Mouse (Mus musculus) MEL (cell line): ENCODE data around the gene Rpl37. TPM values are rescaled to one million over a fixed set of nuclear protein-coding genes. Genes with fewer than 3 reads are reported as not detected.

ENCODE experiments used
- DNase-seq: peaks from one replicate; pipeline ENCODE4 v3.0.0; 2011; ENCODE audit warnings: low read depth, low spot score
- H3K27ac ChIP-seq: 2 replicates; pipeline ENCODE4 v1.5.1; 2012; ENCODE audit warnings: low read depth, mild to moderate bottlenecking, control low read depth, low read length, moderate library complexity; ENCODE audit not compliant: control insufficient read depth
- H3K27me3 ChIP-seq, 2 experiments: fragments of 150-350 bp in 1 of 2; sonication (generic) in 1 of 2; 2 replicates each; pipeline ENCODE4 v1.6.1; 2012; ENCODE audit warnings: low read length in 2 of 2, mild to moderate bottlenecking in 2 of 2, improper control_type of control experiment in 1 of 2, moderate library complexity in 1 of 2; ENCODE audit not compliant: insufficient read depth in 2 of 2, control insufficient read depth in 1 of 2
- H3K36me3 ChIP-seq, 2 experiments: 2 replicates each; pipeline ENCODE4 v1.6.1; 2012 to 2014; ENCODE audit warnings: low read length in 2 of 2, improper control_type of control experiment in 1 of 2, inconsistent platforms in 1 of 2, mild to moderate bottlenecking in 1 of 2; ENCODE audit not compliant: insufficient read depth in 2 of 2, control insufficient read depth in 1 of 2
- H3K4me1 ChIP-seq, 2 experiments: fragments of 150-350 bp in 1 of 2; sonication (generic) in 1 of 2; 2 replicates each; pipeline ENCODE4 v1.6.1; 2012; ENCODE audit warnings: low read length in 2 of 2, improper control_type of control experiment in 1 of 2, mild to moderate bottlenecking in 1 of 2; ENCODE audit not compliant: insufficient read depth in 2 of 2, control insufficient read depth in 1 of 2
- H3K4me3 ChIP-seq, 2 experiments: fragments of 150-350 bp in 1 of 2; sonication (generic) in 1 of 2; 2 replicates each; pipeline ENCODE4 v1.5.1; 2012; ENCODE audit warnings: low read depth in 2 of 2, low read length in 2 of 2, mild to moderate bottlenecking in 2 of 2, moderate library complexity in 2 of 2, control low read depth in 1 of 2, improper control_type of control experiment in 1 of 2; ENCODE audit not compliant: control insufficient read depth in 1 of 2, insufficient read depth in 1 of 2
- H3K79me2 ChIP-seq: 2 replicates; pipeline ENCODE4 v1.6.1; 2012; ENCODE audit warnings: mild to moderate bottlenecking, low read length, moderate library complexity; ENCODE audit not compliant: control insufficient read depth, poor library complexity, insufficient read depth
- H3K9ac ChIP-seq: 2 replicates; pipeline ENCODE4 v1.6.1; 2012; ENCODE audit warnings: low read depth, mild to moderate bottlenecking, control low read depth, low read length, moderate library complexity; ENCODE audit not compliant: control insufficient read depth, poor library complexity, severe bottlenecking
- H3K9me3 ChIP-seq: fragments of 150-350 bp; sonication (generic); replicated peaks from 2 replicates; pipeline ENCODE4 v1.6.1; 2012; ENCODE audit warnings: mild to moderate bottlenecking, low read length, improper control_type of control experiment, moderate library complexity; ENCODE audit not compliant: insufficient read depth
- BHLHE40 ChIP-seq: IDR thresholded peaks from 2 replicates; pipeline ENCODE4 v1.6.1; 2012; ENCODE audit warnings: low read depth, mild to moderate bottlenecking, inconsistent platforms, low read length, improper control_type of control experiment, borderline replicate concordance
- CHD1 ChIP-seq: IDR thresholded peaks from 2 replicates; pipeline ENCODE4 v1.6.1; 2012; ENCODE audit warnings: low read depth, mild to moderate bottlenecking, inconsistent platforms, low read length, improper control_type of control experiment
- CHD2 ChIP-seq: IDR thresholded peaks from 2 replicates; pipeline ENCODE4 v1.6.1; 2011; ENCODE audit warnings: low read length, improper control_type of control experiment
- CTCF ChIP-seq, 3 experiments: IDR thresholded peaks in 2 of 3; conservative IDR thresholded peaks in 1 of 3; 2 replicates each; pipeline ENCODE4 v1.5.1; 2011 to 2012; ENCODE audit warnings: low read length in 3 of 3, low read depth in 2 of 3, mild to moderate bottlenecking in 2 of 3, improper control_type of control experiment in 1 of 3, inconsistent platforms in 1 of 3, mixed read lengths in 1 of 3, moderate library complexity in 1 of 3; ENCODE audit not compliant: control insufficient read depth in 1 of 3, insufficient read depth in 1 of 3, poor library complexity in 1 of 3, severe bottlenecking in 1 of 3
- E2F4 ChIP-seq: IDR thresholded peaks from 2 replicates; pipeline ENCODE4 v1.6.1; 2011; ENCODE audit warnings: low read depth, low read length, improper control_type of control experiment, borderline replicate concordance
- ELF1 ChIP-seq: IDR thresholded peaks from 2 replicates; pipeline ENCODE4 v1.6.1; 2014; ENCODE audit warnings: low read depth, mild to moderate bottlenecking, inconsistent platforms, low read length, improper control_type of control experiment, moderate library complexity
- EP300 ChIP-seq, 2 experiments: IDR thresholded peaks; 2 replicates each; pipeline ENCODE4 v1.6.1; 2011; ENCODE audit warnings: improper control_type of control experiment in 2 of 2, low read length in 2 of 2, low read depth in 1 of 2, mild to moderate bottlenecking in 1 of 2
- ETS1 ChIP-seq: IDR thresholded peaks from 2 replicates; pipeline ENCODE4 v1.6.1; 2012; ENCODE audit warnings: low read depth, mild to moderate bottlenecking, inconsistent platforms, low read length, improper control_type of control experiment, moderate library complexity
- GABPA ChIP-seq: IDR thresholded peaks from 2 replicates; pipeline ENCODE4 v1.6.1; 2012; ENCODE audit warnings: low read depth, mild to moderate bottlenecking, inconsistent platforms, low read length, improper control_type of control experiment, moderate library complexity
- GATA1 ChIP-seq: IDR thresholded peaks from 2 replicates; pipeline ENCODE4 v1.6.1; 2011; ENCODE audit warnings: low read depth, low read length, improper control_type of control experiment
- HCFC1 ChIP-seq: IDR thresholded peaks from 2 replicates; pipeline ENCODE4 v1.6.1; 2012; ENCODE audit warnings: low read depth, mild to moderate bottlenecking, inconsistent platforms, low read length, improper control_type of control experiment, moderate library complexity
- JUND ChIP-seq: IDR thresholded peaks from 2 replicates; pipeline ENCODE4 v1.6.1; 2011; ENCODE audit warnings: low read depth, mild to moderate bottlenecking, improper control_type of control experiment, low read length
- KAT2A ChIP-seq: conservative IDR thresholded peaks from 2 replicates; pipeline ENCODE4 v1.6.1; 2012; ENCODE audit warnings: low read depth, low read length, improper control_type of control experiment, inconsistent platforms
- MAFK ChIP-seq: IDR thresholded peaks from 2 replicates; pipeline ENCODE4 v1.6.1; 2011; ENCODE audit warnings: low read depth, mild to moderate bottlenecking, low read length, improper control_type of control experiment, borderline replicate concordance
- MAX ChIP-seq: IDR thresholded peaks from 2 replicates; pipeline ENCODE4 v1.6.1; 2011; ENCODE audit warnings: low read length, improper control_type of control experiment
- MAZ ChIP-seq: IDR thresholded peaks from 2 replicates; pipeline ENCODE4 v1.6.1; 2012; ENCODE audit warnings: low read depth, mild to moderate bottlenecking, inconsistent platforms, low read length, improper control_type of control experiment
- MXI1 ChIP-seq: IDR thresholded peaks from 2 replicates; pipeline ENCODE4 v1.6.1; 2011; ENCODE audit warnings: mild to moderate bottlenecking, low read depth, low read length, improper control_type of control experiment
- MYB ChIP-seq: IDR thresholded peaks from 2 replicates; pipeline ENCODE4 v1.6.1; 2011; ENCODE audit warnings: mild to moderate bottlenecking, low read depth, low read length, improper control_type of control experiment
- MYC ChIP-seq: IDR thresholded peaks from 2 replicates; pipeline ENCODE4 v1.6.1; 2011; ENCODE audit warnings: low read depth, mild to moderate bottlenecking, low read length, improper control_type of control experiment, moderate library complexity
- NRF1 ChIP-seq: IDR thresholded peaks from 2 replicates; pipeline ENCODE4 v1.6.1; 2014; ENCODE audit warnings: low read depth, mild to moderate bottlenecking, inconsistent platforms, low read length, improper control_type of control experiment, moderate library complexity; ENCODE audit not compliant: poor library complexity, insufficient read depth, severe bottlenecking
- POLR2A ChIP-seq, 2 experiments: IDR thresholded peaks; 2 replicates each; pipeline ENCODE4 v1.6.1; 2011 to 2012; ENCODE audit warnings: low read length in 2 of 2, mild to moderate bottlenecking in 2 of 2, control low read depth in 1 of 2, improper control_type of control experiment in 1 of 2, low read depth in 1 of 2, moderate library complexity in 1 of 2; ENCODE audit not compliant: control insufficient read depth in 1 of 2, insufficient read depth in 1 of 2, poor library complexity in 1 of 2
- POLR2AphosphoS5 ChIP-seq: IDR thresholded peaks from 2 replicates; pipeline ENCODE4 v1.6.1; 2012; ENCODE audit warnings: low read depth, borderline replicate concordance, mild to moderate bottlenecking, inconsistent platforms, low read length, moderate library complexity, mixed read lengths
- RAD21 ChIP-seq: IDR thresholded peaks from 2 replicates; pipeline ENCODE4 v1.6.1; 2011; ENCODE audit warnings: mild to moderate bottlenecking, low read depth, low read length, improper control_type of control experiment
- RCOR1 ChIP-seq: IDR thresholded peaks from 2 replicates; pipeline ENCODE4 v1.6.1; 2012; ENCODE audit warnings: low read depth, mild to moderate bottlenecking, inconsistent platforms, low read length, improper control_type of control experiment
- SIN3A ChIP-seq: IDR thresholded peaks from 2 replicates; pipeline ENCODE4 v1.6.1; 2012; ENCODE audit warnings: low read length, improper control_type of control experiment, inconsistent platforms
- SMC3 ChIP-seq: IDR thresholded peaks from 2 replicates; pipeline ENCODE4 v1.6.1; 2011; ENCODE audit warnings: low read depth, low read length, improper control_type of control experiment
- TAL1 ChIP-seq: IDR thresholded peaks from 2 replicates; pipeline ENCODE4 v1.6.1; 2012; ENCODE audit warnings: mild to moderate bottlenecking, inconsistent platforms, low read length, moderate library complexity, mixed read lengths
- TBP ChIP-seq: IDR thresholded peaks from 2 replicates; pipeline ENCODE4 v1.8.0; 2011; ENCODE audit warnings: low read depth, low read length, improper control_type of control experiment
- TCF12 ChIP-seq: IDR thresholded peaks from 2 replicates; pipeline ENCODE4 v1.6.1; 2014; ENCODE audit warnings: low read depth, mild to moderate bottlenecking, inconsistent platforms, low read length, improper control_type of control experiment, moderate library complexity
- UBTF ChIP-seq: IDR thresholded peaks from 2 replicates; pipeline ENCODE4 v1.6.1; 2012; ENCODE audit warnings: low read depth, mild to moderate bottlenecking, inconsistent platforms, low read length, improper control_type of control experiment, moderate library complexity, borderline replicate concordance; ENCODE audit not compliant: insufficient read depth
- USF1 ChIP-seq: IDR thresholded peaks from 2 replicates; pipeline ENCODE4 v1.6.1; 2014; ENCODE audit warnings: low read depth, mild to moderate bottlenecking, inconsistent platforms, low read length, improper control_type of control experiment, moderate library complexity
- ZKSCAN1 ChIP-seq: IDR thresholded peaks from 2 replicates; pipeline ENCODE4 v1.6.1; 2012; ENCODE audit warnings: low read depth, mild to moderate bottlenecking, inconsistent platforms, low read length, improper control_type of control experiment, moderate library complexity
- ZMIZ1 ChIP-seq: IDR thresholded peaks from 2 replicates; pipeline ENCODE4 v1.6.1; 2012; ENCODE audit warnings: low read depth, mild to moderate bottlenecking, inconsistent platforms, low read length, improper control_type of control experiment, moderate library complexity
- ZNF384 ChIP-seq: IDR thresholded peaks from 2 replicates; pipeline ENCODE4 v1.6.1; 2012; ENCODE audit warnings: low read depth, mild to moderate bottlenecking, inconsistent platforms, low read length, improper control_type of control experiment
- polyA plus RNA-seq, 2 experiments: library from polyadenylated mRNA; stranded (reverse) in 1 of 2; unstranded in 1 of 2; fragments of >175 nt in 1 of 2; fragments of >200 nt in 1 of 2; gene quantifications; 2 replicates each; pipeline versions ENCODE4 v1.2.1 to v1.2.4; 2012; ENCODE audit warnings: low replicate concordance in 2 of 2, low read depth in 1 of 2; ENCODE audit not compliant: insufficient read length in 2 of 2, insufficient read depth in 1 of 2, missing spikeins in 1 of 2
- total RNA-seq: library from RNA; depleted of rRNA; stranded (reverse); fragments of 300-350 nt; gene quantifications from 2 replicates; pipeline ENCODE4 v1.2.3, GENCODE M21; 2012

Gene Rpl37
- total and polyA plus RNA-seq, 3 experiments: 923 to 1,669 (median 1,012) TPM

- TF ChIP-seq GATA1 (peak; percentile 81), HCFC1 (no peak), SIN3A (peak; percentile 34; the same call in 1 of the 2 replicates), TAL1 (no peak), POLR2AphosphoS5 (no peak), E2F4 (no peak), POLR2A (IDR thresholded peaks at IDR 0.05; ENCODE audit: control insufficient read depth in 1 of 2, insufficient read depth in 1 of 2, low read depth in 1 of 2, low read length in 2 of 2, poor library complexity in 1 of 2) (no peak), ZKSCAN1 (no peak), ELF1 (no peak)
Observed at GRCm38 (mm10) chr15:5139366-5139765, 22.9 kb downstream of the Rpl37 start (continued).

GRCm38 (mm10) chr15:5139863-5140262 is 23.4 kb downstream of the Rpl37 start:
- Histone ChIP-seq H3K27ac (peak overlapping the region; percentile 95), H3K36me3 (peaks cover 0 to 33% of the 10 kb centered on the region in 2 experiments; a peak in 2 of 4 replicates), H3K27me3 (no peaks in the 10 kb centered on the region), H3K9ac (peak overlapping the region; percentile 51), H3K9me3 (no peaks in the 10 kb centered on the region), H3K4me1 (peaks cover 23 to 26% of the 10 kb centered on the region in 2 experiments), H3K79me2 (peaks cover 10% of the 10 kb centered on the region), H3K4me3 (peak overlapping the region; percentile 7 to 40; a peak in 3 of 4 replicates)
- peak; percentile 85 for DNase-seq
- no peak for TF ChIP-seq MYC
- TF ChIP-seq GABPA: no peak
- no peak for TF ChIP-seq ETS1
- TF ChIP-seq ZNF384: 0 out of 2 replicates have a peak, but pooled peaks have one; percentile 3
- TF ChIP-seq EP300 (IDR thresholded peaks at IDR 0.05; ENCODE audit: low read depth in 1 of 2, low read length in 2 of 2): peak in 1 of 2 experiments; percentile 78; a peak in 3 of 4 replicates
- no peak for TF ChIP-seq USF1
- TF ChIP-seq RCOR1: peak; percentile 66
- TF ChIP-seq MYB: no peak
- TF ChIP-seq CHD2: no peak
- no peak for TF ChIP-seq MXI1
- TF ChIP-seq MAFK: no peak
- peak; percentile 46; the same call in 1 of the 2 replicates for TF ChIP-seq TBP
- TF ChIP-seq ELF1: no peak
- TF ChIP-seq POLR2AphosphoS5: no peak
- TF ChIP-seq HCFC1: no peak
- TF ChIP-seq POLR2A (IDR thresholded peaks at IDR 0.05; ENCODE audit: control insufficient read depth in 1 of 2, insufficient read depth in 1 of 2, low read depth in 1 of 2, low read length in 2 of 2, poor library complexity in 1 of 2): no peak
- no peak for TF ChIP-seq ZKSCAN1
- peak; percentile 74; the same call in 1 of the 2 replicates for TF ChIP-seq GATA1
- no peak for TF ChIP-seq SMC3
- TF ChIP-seq E2F4: no peak
- peak; percentile 82 for TF ChIP-seq TCF12
- no peak for TF ChIP-seq UBTF
- no peak for TF ChIP-seq RAD21
- peak; percentile 87 for TF ChIP-seq TAL1
- TF ChIP-seq MAX: peak; percentile 32; the same call in 1 of the 2 replicates
- no peak for TF ChIP-seq CTCF (IDR thresholded peaks at IDR 0.05 in 2 of 3, conservative IDR thresholded peaks at IDR 0.05 in 1 of 3; ENCODE audit: control insufficient read depth in 1 of 3, insufficient read depth in 1 of 3, low read depth in 2 of 3, low read length in 3 of 3, poor library complexity in 1 of 3, severe bottlenecking in 1 of 3)
- 0 out of 2 replicates have a peak, but pooled peaks have one; percentile 5 for TF ChIP-seq MAZ
- no peak for TF ChIP-seq KAT2A
- TF ChIP-seq BHLHE40: no peak
- no peak for TF ChIP-seq ZMIZ1
- no peak for TF ChIP-seq CHD1
- no peak for TF ChIP-seq SIN3A
- TF ChIP-seq JUND: peak; percentile 50; the same call in 1 of the 2 replicates
- no peak for TF ChIP-seq NRF1
